Mouse (Mus musculus): ENCODE measurements at regions not wholly inside any gene's neighbourhood (a gene's known extent, or its start where the extent isn't known, plus 50 kb on each side); places are given as distances from the start of the nearest gene placed in this dataset.

GRCm38 (mm10) chr9:112320016-112320415, 84.3 kb upstream of the Arpp21 start:
- TF ChIP-seq CTCF (conservative IDR thresholded peaks at IDR 0.05; ENCODE audit: low read length) (no peak), NANOG (IDR thresholded peaks at IDR 0.05; ENCODE audit: borderline replicate concordance, low read length) (no peak)
